Mouse (Mus musculus): ENCODE measurements around the gene Gcnt1. TPM values are rescaled to one million over a fixed set of nuclear protein-coding genes. Genes with fewer than 3 reads are reported as not detected.

The Gcnt1 gene
- polyA plus RNA-seq, 1 experiment from 2014 or later = 1.5 TPM

GRCm38 (mm10) chr19:17344881-17345280, 27.8 kb downstream of the Gcnt1 start:
- Histone ChIP-seq H3K9ac (ENCODE audit: low read length) (no peak overlapping the region), H3K27ac (replicated peaks) (no peak overlapping the region), H3K4me1 (replicated peaks; ENCODE audit: control insufficient read depth, insufficient read depth) (no peaks in the 10 kb centered on the region), H3K4me2 (replicated peaks; ENCODE audit: low read depth) (no peak overlapping the region), H3K9me3 (ENCODE audit: control insufficient read depth, low read length) (no peaks in the 10 kb centered on the region), H3K4me3 (ENCODE audit: low read depth, low read length) (no peak overlapping the region), H3K36me3 (ENCODE audit: control insufficient read depth, insufficient read depth, low read length) (no peaks in the 10 kb centered on the region), H3K27me3 (ENCODE audit: control insufficient read depth, insufficient read depth, low read length) (no peaks in the 10 kb centered on the region)
- no peak for TF ChIP-seq EP300 (optimal IDR thresholded peaks at IDR 0.05)
- TF ChIP-seq CTCF (IDR thresholded peaks at IDR 0.05; ENCODE audit: low read depth) = no peak
- no peak for ATAC-seq (ENCODE audit: low FRiP score, low TSS enrichment)
- DNase-seq (ENCODE audit: low spot score) = no peak
- 85% methylated on average over 7 of the region's 7 CpGs for WGBS

DNA sequence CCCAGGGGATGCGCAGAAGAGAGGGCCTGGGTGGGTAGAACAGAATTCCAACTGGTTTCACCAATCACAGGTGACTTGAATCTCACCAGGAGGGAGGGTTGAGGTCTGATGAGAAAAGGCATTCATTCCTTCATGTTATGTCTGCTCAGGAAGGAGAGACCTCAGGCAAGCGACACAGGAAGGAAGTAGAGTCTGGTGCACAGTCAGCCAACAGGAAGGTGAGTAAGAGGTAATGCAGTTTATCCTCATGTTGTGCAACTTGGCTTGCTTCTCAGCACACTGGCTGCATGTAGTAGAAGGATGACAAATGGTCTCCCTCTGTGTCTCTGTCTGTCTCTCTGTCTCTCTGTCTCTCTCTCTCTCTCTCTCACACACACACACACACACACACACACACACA, 33.1 kb downstream of the Gcnt1 start:
- WGBS = 84% methylated on average over 2 of the region's 2 CpGs

DNA sequence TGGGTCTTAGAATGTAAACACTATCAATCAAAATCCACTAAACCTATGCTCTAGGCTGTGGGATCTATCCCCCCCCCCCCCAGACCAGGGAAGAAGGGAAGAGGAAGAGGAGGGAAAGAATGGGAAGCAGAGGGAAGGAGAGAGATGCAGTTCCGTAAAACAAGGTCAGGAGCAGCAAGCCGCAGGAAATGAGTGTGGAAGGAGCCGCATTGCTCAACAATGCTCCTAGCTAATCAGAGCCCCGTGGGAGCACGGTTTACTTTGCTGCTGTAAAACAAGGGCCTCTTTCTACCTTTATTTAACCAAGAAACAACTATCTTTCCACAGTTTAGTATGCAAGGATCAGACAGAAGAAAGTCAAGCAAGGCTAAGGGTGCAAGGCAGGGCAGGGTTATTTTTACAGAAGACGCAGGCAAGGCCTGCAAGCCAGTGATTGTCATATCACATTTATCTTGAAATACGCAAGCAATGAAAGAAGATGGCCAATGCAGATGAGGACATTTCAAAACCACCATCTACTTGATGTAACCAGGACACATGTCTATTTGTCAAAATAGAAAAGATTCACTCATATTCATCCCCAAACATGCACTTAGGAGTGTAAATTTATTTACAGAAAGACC, 35.5 kb downstream of the Gcnt1 start:
- Histone ChIP-seq H3K27ac (replicated peaks) (no peak overlapping the region), H3K36me3 (ENCODE audit: control insufficient read depth, insufficient read depth, low read length) (no peaks in the 10 kb centered on the region), H3K4me3 (ENCODE audit: low read depth, low read length) (no peak overlapping the region), H3K27me3 (ENCODE audit: control insufficient read depth, insufficient read depth, low read length) (no peaks in the 10 kb centered on the region), H3K9me3 (ENCODE audit: control insufficient read depth, low read length) (no peaks in the 10 kb centered on the region), H3K9ac (ENCODE audit: low read length) (no peak overlapping the region), H3K4me2 (replicated peaks; ENCODE audit: low read depth) (no peak overlapping the region), H3K4me1 (replicated peaks; ENCODE audit: control insufficient read depth, insufficient read depth) (peaks cover 5% of the 10 kb centered on the region)
- DNase-seq (ENCODE audit: low spot score) (peak; percentile 38), ATAC-seq (ENCODE audit: low FRiP score, low TSS enrichment) (peak; percentile 45)
- WGBS = 30% methylated on average over 7 of the region's 7 CpGs
- TF ChIP-seq CTCF (IDR thresholded peaks at IDR 0.05; ENCODE audit: low read depth) (no peak), EP300 (optimal IDR thresholded peaks at IDR 0.05) (no peak)

More for the DNA sequence above, 33.1 kb downstream of the Gcnt1 start:
- Histone ChIP-seq H3K4me3 (ENCODE audit: low read depth, low read length) (no peak overlapping the region), H3K27ac (replicated peaks) (no peak overlapping the region), H3K9me3 (ENCODE audit: control insufficient read depth, low read length) (no peaks in the 10 kb centered on the region), H3K4me2 (replicated peaks; ENCODE audit: low read depth) (no peak overlapping the region), H3K27me3 (ENCODE audit: control insufficient read depth, insufficient read depth, low read length) (no peaks in the 10 kb centered on the region), H3K36me3 (ENCODE audit: control insufficient read depth, insufficient read depth, low read length) (no peaks in the 10 kb centered on the region), H3K4me1 (replicated peaks; ENCODE audit: control insufficient read depth, insufficient read depth) (peaks cover 5% of the 10 kb centered on the region), H3K9ac (ENCODE audit: low read length) (no peak overlapping the region)
- no peak for DNase-seq (ENCODE audit: low spot score)
- TF ChIP-seq EP300 (optimal IDR thresholded peaks at IDR 0.05) (no peak), CTCF (IDR thresholded peaks at IDR 0.05; ENCODE audit: low read depth) (no peak)
- no peak for ATAC-seq (ENCODE audit: low FRiP score, low TSS enrichment)

DNA sequence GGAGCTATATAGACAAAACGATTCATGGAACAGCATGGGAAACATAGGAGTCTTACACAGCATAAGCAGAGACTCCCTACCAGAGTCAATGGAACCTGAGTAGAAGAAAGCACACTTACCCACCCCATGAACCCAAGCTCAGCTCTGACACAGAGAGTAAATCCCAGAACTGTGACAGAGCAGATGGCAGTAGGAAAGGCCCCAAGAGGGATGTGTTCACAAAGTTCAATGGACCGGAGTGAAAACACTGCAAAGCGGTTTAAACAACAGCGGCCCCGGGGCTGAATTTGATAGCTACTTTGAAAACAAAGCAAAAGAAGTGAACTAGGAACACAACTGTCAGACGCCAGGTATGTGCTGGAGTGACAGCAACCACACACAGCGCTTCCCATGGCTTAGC, 36.0 kb downstream of the Gcnt1 start:
- no peak overlapping the region for H3K27ac ChIP-seq (replicated peaks)
- DNase-seq (ENCODE audit: low spot score) (no peak), ATAC-seq (ENCODE audit: low FRiP score, low TSS enrichment) (no peak)
- no peaks in the 10 kb centered on the region for H3K9me3 ChIP-seq (ENCODE audit: control insufficient read depth, low read length)
- 44% methylated on average over 7 of the region's 7 CpGs for WGBS
- no peak overlapping the region for H3K4me2 ChIP-seq (replicated peaks; ENCODE audit: low read depth)
- no peak for TF ChIP-seq CTCF (IDR thresholded peaks at IDR 0.05; ENCODE audit: low read depth)
- no peak for TF ChIP-seq EP300 (optimal IDR thresholded peaks at IDR 0.05)
- no peaks in the 10 kb centered on the region for H3K27me3 ChIP-seq (ENCODE audit: control insufficient read depth, insufficient read depth, low read length)
- no peak overlapping the region for H3K9ac ChIP-seq (ENCODE audit: low read length)
- no peaks in the 10 kb centered on the region for H3K36me3 ChIP-seq (ENCODE audit: control insufficient read depth, insufficient read depth, low read length)
- H3K4me1 ChIP-seq (replicated peaks; ENCODE audit: control insufficient read depth, insufficient read depth) = peaks cover 5% of the 10 kb centered on the region
- no peak overlapping the region for H3K4me3 ChIP-seq (ENCODE audit: low read depth, low read length)

DNA sequence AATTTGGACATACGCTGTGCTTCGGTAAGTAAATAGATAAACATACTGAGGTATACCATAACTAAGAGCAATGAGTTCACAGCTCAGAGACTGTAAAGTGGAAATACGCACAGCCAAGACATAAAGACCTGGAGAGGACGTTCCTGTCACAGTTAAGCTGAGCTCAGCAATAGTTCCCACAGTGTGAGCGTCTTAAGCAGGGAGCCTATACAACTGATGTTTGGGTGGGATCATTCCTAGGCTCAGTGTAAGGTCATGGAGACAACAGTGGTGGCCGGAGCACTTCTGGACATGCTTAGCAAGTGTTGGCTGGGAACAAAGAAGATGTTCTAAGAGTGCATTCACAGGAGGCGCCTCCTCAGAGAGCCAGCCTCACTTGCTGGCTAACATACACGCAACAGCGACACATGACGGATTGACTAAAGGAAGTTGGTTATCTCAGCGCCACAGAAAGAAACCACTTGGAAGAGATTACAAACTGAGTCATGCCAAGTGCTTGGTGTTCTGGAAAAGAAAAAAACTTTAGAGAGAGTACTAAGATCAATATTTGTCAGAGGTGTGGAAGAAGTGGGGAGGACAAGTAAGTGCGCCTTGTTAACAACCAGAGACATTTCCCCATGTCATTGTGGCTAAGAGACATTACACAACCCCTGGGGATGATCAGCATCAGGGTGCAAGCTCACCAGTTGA, 37.9 kb downstream of the Gcnt1 start:
- H3K27me3 ChIP-seq (ENCODE audit: control insufficient read depth, insufficient read depth, low read length) = no peaks in the 10 kb centered on the region
- H3K4me3 ChIP-seq (ENCODE audit: low read depth, low read length) = no peak overlapping the region
- H3K9me3 ChIP-seq (ENCODE audit: control insufficient read depth, low read length) = no peaks in the 10 kb centered on the region
- H3K9ac ChIP-seq (ENCODE audit: low read length) = no peak overlapping the region
- H3K27ac ChIP-seq (replicated peaks) = 0 out of 2 replicates have a peak overlapping the region, but pooled peaks have one; percentile 18
- DNase-seq (ENCODE audit: low spot score) (peak; percentile 51), ATAC-seq (ENCODE audit: low FRiP score, low TSS enrichment) (peak; percentile 88)
- H3K4me1 ChIP-seq (replicated peaks; ENCODE audit: control insufficient read depth, insufficient read depth) = peaks cover 5% of the 10 kb centered on the region
- TF ChIP-seq CTCF (IDR thresholded peaks at IDR 0.05; ENCODE audit: low read depth) (no peak), EP300 (optimal IDR thresholded peaks at IDR 0.05) (no peak)
- peak overlapping the region; percentile 34; the same call in 1 of the 2 replicates for H3K4me2 ChIP-seq (replicated peaks; ENCODE audit: low read depth)
- 48% methylated on average over 12 of the region's 12 CpGs for WGBS
- H3K36me3 ChIP-seq (ENCODE audit: control insufficient read depth, insufficient read depth, low read length) = no peaks in the 10 kb centered on the region

DNA sequence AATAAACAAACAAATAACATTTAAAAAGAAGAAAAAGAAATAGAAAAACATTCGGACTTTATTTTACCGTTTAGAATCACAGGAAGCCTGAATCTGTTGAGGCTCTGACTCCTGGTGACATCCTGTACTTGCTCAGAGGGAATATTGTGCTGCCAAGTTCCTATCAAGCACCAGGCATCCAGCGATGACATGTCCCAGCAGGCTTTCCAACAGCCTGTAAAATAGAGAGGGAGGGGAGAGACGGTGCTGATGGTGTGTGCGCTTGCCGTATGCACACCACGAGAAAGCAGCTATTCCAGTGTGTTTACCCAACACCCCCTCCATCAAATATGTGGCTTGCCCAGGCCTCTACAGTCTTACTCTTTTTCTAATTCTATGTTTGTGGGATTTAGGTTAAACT, 39.6 kb downstream of the Gcnt1 start:
- Histone ChIP-seq H3K36me3 (ENCODE audit: control insufficient read depth, insufficient read depth, low read length) (no peaks in the 10 kb centered on the region), H3K27ac (replicated peaks) (no peak overlapping the region), H3K27me3 (ENCODE audit: control insufficient read depth, insufficient read depth, low read length) (no peaks in the 10 kb centered on the region), H3K4me3 (ENCODE audit: low read depth, low read length) (no peak overlapping the region), H3K4me2 (replicated peaks; ENCODE audit: low read depth) (no peak overlapping the region), H3K9me3 (ENCODE audit: control insufficient read depth, low read length) (no peaks in the 10 kb centered on the region), H3K4me1 (replicated peaks; ENCODE audit: control insufficient read depth, insufficient read depth) (peaks cover 5% of the 10 kb centered on the region), H3K9ac (ENCODE audit: low read length) (no peak overlapping the region)
- no peak for ATAC-seq (ENCODE audit: low FRiP score, low TSS enrichment)
- no peak for DNase-seq (ENCODE audit: low spot score)
- TF ChIP-seq EP300 (optimal IDR thresholded peaks at IDR 0.05) (no peak), CTCF (IDR thresholded peaks at IDR 0.05; ENCODE audit: low read depth) (no peak)
- WGBS = 25% methylated on average over 7 of the region's 7 CpGs

Measured in stomach, postnatal 0 days (tissue).